Mouse (Mus musculus) midbrain, embryonic 14.5 days (tissue): ENCODE data around the gene Hspb9. TPM values are rescaled to one million over a fixed set of nuclear protein-coding genes. Genes with fewer than 3 reads are reported as not detected.

Experiments used
- ATAC-seq: fragments of 200-750 bp; cut with Nextera tagmentation; 2 replicates; pipeline ENCODE4 v1.8.0; 2017; ENCODE audit warnings: moderate number of reproducible peaks, moderate library complexity; ENCODE audit not compliant: low FRiP score, low TSS enrichment
- DNase-seq: peaks from one replicate; pipeline ENCODE4 v3.0.0-alpha.2; 2015
- H3K27ac ChIP-seq: fragments of 300-500 bp; sonication (generic); replicated peaks from 2 replicates; pipeline ENCODE4 v1.5.1; 2014; ENCODE audit warnings: mild to moderate bottlenecking, low read depth, low read length, moderate library complexity
- H3K27me3 ChIP-seq: fragments of 300-500 bp; sonication (generic); 2 replicates; pipeline ENCODE4 v1.6.1; 2014; ENCODE audit warnings: low read length, control low read depth, mixed read lengths; ENCODE audit not compliant: control insufficient read depth, insufficient read depth
- H3K36me3 ChIP-seq: fragments of 300-500 bp; sonication (generic); 2 replicates; pipeline ENCODE4 v1.6.1; 2014; ENCODE audit warnings: low read length, control low read depth; ENCODE audit not compliant: control insufficient read depth, insufficient read depth
- H3K4me1 ChIP-seq: fragments of 300-500 bp; sonication (generic); 2 replicates; pipeline ENCODE4 v1.6.1; 2014; ENCODE audit warnings: mild to moderate bottlenecking, antibody characterized with exemption, low read length, control low read depth; ENCODE audit not compliant: control insufficient read depth, insufficient read depth
- H3K4me2 ChIP-seq: fragments of 300-500 bp; sonication (generic); 2 replicates; pipeline ENCODE4 v1.6.1; 2014; ENCODE audit warnings: mild to moderate bottlenecking, low read length, moderate library complexity
- H3K4me3 ChIP-seq: fragments of 300-500 bp; sonication (generic); replicated peaks from 2 replicates; pipeline ENCODE4 v1.5.1; 2014; ENCODE audit warnings: low read depth, low read length
- H3K9ac ChIP-seq: fragments of 300-500 bp; sonication (generic); replicated peaks from 2 replicates; pipeline ENCODE4 v1.6.1; 2014; ENCODE audit warnings: mild to moderate bottlenecking, low read length, moderate library complexity
- H3K9me3 ChIP-seq: fragments of 300-500 bp; sonication (generic); 2 replicates; pipeline ENCODE4 v1.6.1; 2016; ENCODE audit warnings: low read length, control low read depth, mixed read lengths; ENCODE audit not compliant: control insufficient read depth
- WGBS: fragments of 180-500 bp; shearing (Covaris S2); extraction: QIAGEN DNeasy Blood & Tissue Kit; methylation state at CpG from one replicate; pipeline ENCODE4 v1.1.7; 2014; 5-methylcytosine and 5-hydroxymethylcytosine counted together
- polyA plus RNA-seq: library from polyadenylated mRNA; unstranded; fragments of >200 nt; fragmentation: Nextera tagmentation; extraction: Ambion mirVana; gene quantifications from 2 replicates; pipeline ENCODE4 v1.2.1, GENCODE M21; 2014

The Hspb9 gene
- polyA plus RNA-seq, 1 experiment from 2014 or later = 0.70 TPM

GRCm38 (mm10) chr11:100745085-100745484, 31.4 kb downstream of the Hspb9 start:
- Histone ChIP-seq H3K27me3 (no peaks in the 10 kb centered on the region), H3K27ac (no peak overlapping the region), H3K9me3 (no peaks in the 10 kb centered on the region), H3K4me1 (no peaks in the 10 kb centered on the region), H3K9ac (no peak overlapping the region), H3K4me3 (no peak overlapping the region), H3K4me2 (no peak overlapping the region), H3K36me3 (peaks cover 41% of the 10 kb centered on the region)
- DNase-seq (peak; percentile 83), ATAC-seq (0 out of 2 replicates have a peak, but pooled peaks have one; percentile 11)
- WGBS = 14% methylated on average over 6 of the region's 6 CpGs

GRCm38 (mm10) chr11:100746546-100746945, 32.9 kb downstream of the Hspb9 start:
- ATAC-seq = no peak

GRCm38 (mm10) chr11:100747114-100747513, 33.5 kb downstream of the Hspb9 start:
- 79% methylated on average over 5 of the region's 5 CpGs for WGBS
- no peaks in the 10 kb centered on the region for H3K27me3 ChIP-seq

More at GRCm38 (mm10) chr11:100746546-100746945, 32.9 kb downstream of the Hspb9 start:
- Histone ChIP-seq H3K27me3 (no peaks in the 10 kb centered on the region), H3K27ac (no peak overlapping the region), H3K4me1 (no peaks in the 10 kb centered on the region), H3K4me3 (no peak overlapping the region), H3K9me3 (no peaks in the 10 kb centered on the region), H3K9ac (no peak overlapping the region), H3K36me3 (peaks cover 47% of the 10 kb centered on the region), H3K4me2 (no peak overlapping the region)
- no peak for DNase-seq
- WGBS = 89% methylated on average over 10 of the region's 10 CpGs

GRCm38 (mm10) chr11:100748620-100749019, 35.0 kb downstream of the Hspb9 start:
- ATAC-seq = no peak
- H3K27ac ChIP-seq = no peak overlapping the region
- no peaks in the 10 kb centered on the region for H3K4me1 ChIP-seq
- no peak for DNase-seq
- H3K4me3 ChIP-seq = no peak overlapping the region
- no peaks in the 10 kb centered on the region for H3K9me3 ChIP-seq
- H3K9ac ChIP-seq = no peak overlapping the region
- WGBS = 86% methylated on average over 4 of the region's 4 CpGs
- H3K4me2 ChIP-seq = no peak overlapping the region
- H3K36me3 ChIP-seq = peaks cover 48% of the 10 kb centered on the region
- no peaks in the 10 kb centered on the region for H3K27me3 ChIP-seq

More at GRCm38 (mm10) chr11:100747114-100747513, 33.5 kb downstream of the Hspb9 start:
- Histone ChIP-seq H3K4me3 (no peak overlapping the region), H3K9me3 (no peaks in the 10 kb centered on the region), H3K9ac (no peak overlapping the region), H3K36me3 (peaks cover 48% of the 10 kb centered on the region), H3K27ac (no peak overlapping the region), H3K4me1 (no peaks in the 10 kb centered on the region), H3K4me2 (no peak overlapping the region)
- ATAC-seq (no peak), DNase-seq (no peak)

DNA sequence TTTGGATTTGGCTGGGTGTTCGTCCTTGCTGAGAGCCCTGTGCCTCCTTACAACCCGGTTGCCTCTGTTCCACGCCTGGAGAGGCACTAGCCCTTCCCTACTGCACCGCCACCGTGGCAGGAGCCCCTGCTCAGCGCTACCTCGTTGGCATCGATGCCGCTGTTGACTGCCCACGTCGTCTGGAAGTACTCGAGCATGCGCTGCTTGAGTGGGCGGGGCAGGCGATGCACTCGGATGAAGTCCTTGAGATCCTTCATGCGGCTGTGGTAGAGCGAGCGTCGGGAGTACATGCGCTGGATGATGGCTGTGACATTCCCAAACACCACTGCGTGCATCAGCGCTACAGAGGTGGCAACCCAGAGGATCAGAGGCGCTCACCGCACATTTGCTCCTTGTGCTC, 35.8 kb downstream of the Hspb9 start:
- Histone ChIP-seq H3K9me3 (no peaks in the 10 kb centered on the region), H3K9ac (no peak overlapping the region), H3K36me3 (peaks cover 46% of the 10 kb centered on the region), H3K27me3 (no peaks in the 10 kb centered on the region), H3K4me2 (no peak overlapping the region), H3K4me1 (no peaks in the 10 kb centered on the region), H3K27ac (no peak overlapping the region), H3K4me3 (no peak overlapping the region)
- DNase-seq (no peak), ATAC-seq (no peak)
- 59% methylated on average over 25 of the region's 25 CpGs for WGBS

- no peaks in the 10 kb centered on the region for H3K27me3 ChIP-seq
Observed at GRCm38 (mm10) chr11:100750127-100750526, 36.5 kb downstream of the Hspb9 start.

GRCm38 (mm10) chr11:100752294-100752693, 38.6 kb downstream of the Hspb9 start:
- peaks cover 51% of the 10 kb centered on the region for H3K36me3 ChIP-seq
- H3K9ac ChIP-seq = no peak overlapping the region
- no peak overlapping the region for H3K4me3 ChIP-seq
- H3K4me2 ChIP-seq = no peak overlapping the region
- 44% methylated on average over 10 of the region's 10 CpGs for WGBS
- H3K27me3 ChIP-seq = no peaks in the 10 kb centered on the region
- no peak overlapping the region for H3K27ac ChIP-seq
- DNase-seq (no peak), ATAC-seq (no peak)
- H3K9me3 ChIP-seq = no peaks in the 10 kb centered on the region
- H3K4me1 ChIP-seq = no peaks in the 10 kb centered on the region

More at GRCm38 (mm10) chr11:100750127-100750526, 36.5 kb downstream of the Hspb9 start:
- Histone ChIP-seq H3K4me3 (no peak overlapping the region), H3K9me3 (no peaks in the 10 kb centered on the region), H3K36me3 (peaks cover 52% of the 10 kb centered on the region), H3K4me2 (no peak overlapping the region), H3K4me1 (no peaks in the 10 kb centered on the region), H3K9ac (no peak overlapping the region), H3K27ac (no peak overlapping the region)
- ATAC-seq = no peak
- WGBS = 92% methylated on average over 16 of the region's 16 CpGs
- no peak for DNase-seq

DNA sequence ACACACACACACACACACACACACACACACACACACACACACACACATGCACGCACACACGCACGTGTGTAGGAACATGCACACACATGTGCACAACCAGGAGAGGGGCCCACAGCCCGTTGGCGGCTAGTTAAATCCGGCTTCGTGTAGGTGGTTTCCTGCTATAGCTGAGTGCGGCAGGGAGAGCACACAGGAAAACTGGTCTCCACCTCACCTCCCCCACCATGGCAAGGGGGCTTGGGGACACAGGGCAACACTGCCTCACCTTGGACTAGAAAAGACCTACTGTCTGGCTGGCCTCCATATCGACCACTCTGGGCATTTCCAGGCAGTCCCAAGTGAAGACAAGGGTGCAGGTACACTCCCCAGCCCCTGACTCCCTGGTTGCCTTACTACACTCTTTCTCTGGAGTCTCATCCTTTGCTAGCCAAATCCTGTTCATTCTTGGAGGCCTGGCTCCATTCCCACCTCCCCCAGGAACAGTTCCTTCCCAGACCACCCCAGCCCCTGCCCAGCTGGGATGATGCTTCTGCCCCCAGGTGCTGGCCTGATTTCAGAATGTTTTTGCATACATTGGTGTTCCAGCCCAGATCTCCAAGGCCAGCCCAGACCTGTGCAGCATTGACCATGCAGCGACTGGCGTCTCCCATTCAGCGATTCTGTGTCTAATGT, 40.5 kb downstream of the Hspb9 start:
- H3K36me3 ChIP-seq = peaks cover 46% of the 10 kb centered on the region
- WGBS = 86% methylated on average over 12 of the region's 12 CpGs

DNA sequence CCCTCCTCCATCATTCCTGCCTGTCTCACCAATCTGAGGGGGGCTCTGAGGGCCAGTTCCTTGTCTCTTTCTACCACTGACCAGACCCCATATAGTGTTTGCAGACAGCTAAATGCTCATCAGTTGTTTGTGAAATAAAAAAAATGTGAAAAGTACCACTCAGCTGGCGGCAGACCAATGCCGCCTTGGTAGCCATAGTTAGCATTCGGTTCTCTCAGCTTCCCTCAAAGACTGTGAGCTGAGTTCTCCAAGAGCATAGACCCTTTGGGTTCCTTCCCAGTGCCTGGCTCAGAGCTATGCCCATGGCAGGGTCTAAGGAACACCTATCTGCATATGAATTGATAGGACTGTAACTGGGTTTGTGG, 41.0 kb downstream of the Hspb9 start:
- Histone ChIP-seq H3K36me3 (peaks cover 42% of the 10 kb centered on the region), H3K4me3 (no peak overlapping the region), H3K9ac (no peak overlapping the region), H3K27ac (no peak overlapping the region), H3K4me2 (no peak overlapping the region), H3K27me3 (no peaks in the 10 kb centered on the region), H3K4me1 (0 out of 2 replicates have a peak, but pooled peaks cover 7% of the 10 kb centered on the region), H3K9me3 (no peaks in the 10 kb centered on the region)
- no peak for ATAC-seq
- 92% methylated on average over 3 of the region's 3 CpGs for WGBS
- no peak for DNase-seq

More for the DNA sequence above, 40.5 kb downstream of the Hspb9 start:
- Histone ChIP-seq H3K9ac (no peak overlapping the region), H3K27me3 (no peaks in the 10 kb centered on the region), H3K4me1 (0 out of 2 replicates have a peak, but pooled peaks cover 6% of the 10 kb centered on the region), H3K9me3 (no peaks in the 10 kb centered on the region), H3K4me3 (no peak overlapping the region), H3K4me2 (no peak overlapping the region), H3K27ac (no peak overlapping the region)
- DNase-seq (no peak), ATAC-seq (no peak)
